Mouse (Mus musculus) small intestine, adult 2 months (tissue): ENCODE data around the gene Cdk10.

ENCODE experiments used
- CTCF ChIP-seq: fragments of 200-500 bp; IDR thresholded peaks from 2 replicates; pipeline ENCODE4 v1.5.1; 2012; ENCODE audit warnings: low read depth, mild to moderate bottlenecking, control low read depth, inconsistent platforms, low read length, moderate library complexity, mixed read lengths; ENCODE audit not compliant: insufficient replicate concordance, insufficient read length; ENCODE audit errors: extremely low read depth
- POLR2A ChIP-seq: fragments of 200-500 bp; IDR thresholded peaks from 2 replicates; pipeline ENCODE4 v1.6.1; 2012; ENCODE audit warnings: low read depth, mild to moderate bottlenecking, control low read depth, inconsistent platforms, low read length, moderate library complexity

GRCm38 (mm10) chr8:123243053-123243452, 18.4 kb downstream of the Cdk10 start:
- no peak for TF ChIP-seq CTCF
- no peak for TF ChIP-seq POLR2A
